Mouse (Mus musculus) liver, embryonic 15.5 days (tissue): ENCODE measurements around the gene Pcbd2. TPM values are rescaled to one million over a fixed set of nuclear protein-coding genes. Genes with fewer than 3 reads are reported as not detected.
A peak's percentile ranks its signal among the peaks of the same experiment; 100 is the strongest.

Source experiments
- ATAC-seq: fragments of 200-750 bp; cut with Nextera tagmentation; 2 replicates; pipeline ENCODE4 v1.8.0; 2017; ENCODE audit warnings: moderate number of reproducible peaks, mild to moderate bottlenecking, moderate library complexity; ENCODE audit not compliant: insufficient read depth
- H3K27ac ChIP-seq: fragments of 300-500 bp; sonication (generic); replicated peaks from 2 replicates; pipeline ENCODE4 v1.5.1; 2015; ENCODE audit warnings: mild to moderate bottlenecking, inconsistent platforms
- H3K27me3 ChIP-seq: fragments of 300-500 bp; sonication (generic); 2 replicates; pipeline ENCODE4 v1.6.1; 2015; ENCODE audit warnings: mild to moderate bottlenecking, inconsistent platforms
- H3K36me3 ChIP-seq: fragments of 300-500 bp; sonication (generic); replicated peaks from 2 replicates; pipeline ENCODE4 v1.6.1; 2015; ENCODE audit warnings: moderate library complexity, mild to moderate bottlenecking, inconsistent platforms
- H3K4me1 ChIP-seq: fragments of 300-500 bp; sonication (generic); replicated peaks from 2 replicates; pipeline ENCODE4 v1.6.1; 2015; ENCODE audit warnings: inconsistent platforms
- H3K4me2 ChIP-seq: fragments of 300-500 bp; sonication (generic); 2 replicates; pipeline ENCODE4 v1.6.1; 2015; ENCODE audit warnings: moderate library complexity, mild to moderate bottlenecking, inconsistent platforms
- H3K4me3 ChIP-seq: fragments of 300-500 bp; sonication (generic); replicated peaks from 2 replicates; pipeline ENCODE4 v1.5.1; 2015; ENCODE audit warnings: mild to moderate bottlenecking, inconsistent platforms
- H3K9ac ChIP-seq: fragments of 300-500 bp; sonication (generic); 2 replicates; pipeline ENCODE4 v1.6.1; 2015; ENCODE audit warnings: moderate library complexity, mild to moderate bottlenecking, inconsistent platforms
- H3K9me3 ChIP-seq: fragments of 300-500 bp; sonication (generic); replicated peaks from 2 replicates; pipeline ENCODE4 v1.6.1; 2016; ENCODE audit warnings: inconsistent platforms
- WGBS: fragments of 180-500 bp; shearing (Covaris S2); methylation state at CpG from one replicate; pipeline ENCODE4 v1.1.7; 2015; ENCODE audit warnings: mixed read lengths; ENCODE audit not compliant: insufficient replicate concordance; 5-methylcytosine and 5-hydroxymethylcytosine counted together
- polyA plus RNA-seq: library from polyadenylated mRNA; unstranded; fragments of >200 nt; fragmentation: Nextera tagmentation; extraction: Ambion mirVana; gene quantifications from 2 replicates; pipeline ENCODE4 v1.2.1, GENCODE M21; 2015

Pcbd2 gene
- polyA plus RNA-seq, 1 experiment from 2014 or later = 32.4 TPM

- Histone ChIP-seq H3K27me3 (no peaks in the 10 kb centered on the region), H3K4me1 (peaks cover 17% of the 10 kb centered on the region), H3K36me3 (peaks cover 2% of the 10 kb centered on the region; the same call in 1 of the 2 replicates), H3K4me2 (no peak overlapping the region), H3K9ac (no peak overlapping the region), H3K4me3 (no peak overlapping the region), H3K27ac (no peak overlapping the region), H3K9me3 (no peaks in the 10 kb centered on the region)
- ATAC-seq = no peak
- WGBS = 77% methylated on average over 3 of the region's 3 CpGs
These were observed 14.3 kb upstream of the Pcbd2 start for GRCm38 (mm10) chr13:55712846-55713245.

- H3K4me1 ChIP-seq = peaks cover 17% of the 10 kb centered on the region
- no peaks in the 10 kb centered on the region for H3K27me3 ChIP-seq
- H3K9me3 ChIP-seq = no peaks in the 10 kb centered on the region
- H3K36me3 ChIP-seq = peaks cover 8% of the 10 kb centered on the region
- peak; percentile 90 for ATAC-seq
- peak within 1 kb of the TSS; percentile 96 for H3K4me3 ChIP-seq
- peak within 1 kb of the TSS; percentile 93 for H3K4me2 ChIP-seq
- WGBS = under 1% methylated on average over 63 of the region's 63 CpGs
- H3K9ac ChIP-seq = peak within 1 kb of the TSS; percentile 94
- peak within 1 kb of the TSS; percentile 79 for H3K27ac ChIP-seq
These were observed 12.5 kb upstream of the Pcbd2 start, which contains the start of gene Txndc15 for GRCm38 (mm10) chr13:55714501-55715166. Txndc15 (plus strand) TSS chr13:55714650.

- no peaks in the 10 kb centered on the region for H3K9me3 ChIP-seq
- peak overlapping the region; percentile 93 for H3K4me2 ChIP-seq
- ATAC-seq = no peak
- no peaks in the 10 kb centered on the region for H3K27me3 ChIP-seq
- peak overlapping the region; percentile 96 for H3K4me3 ChIP-seq
- WGBS = 6% methylated on average over 5 of the region's 5 CpGs
- H3K27ac ChIP-seq = peak overlapping the region; percentile 79
- H3K9ac ChIP-seq = peak overlapping the region; percentile 94
- peaks cover 13% of the 10 kb centered on the region for H3K36me3 ChIP-seq
- H3K4me1 ChIP-seq = peaks cover 17% of the 10 kb centered on the region
These were observed 12.0 kb upstream of the Pcbd2 start for GRCm38 (mm10) chr13:55715167-55715512.

- Histone ChIP-seq H3K9ac (no peak overlapping the region), H3K27ac (no peak overlapping the region), H3K9me3 (no peaks in the 10 kb centered on the region), H3K27me3 (no peaks in the 10 kb centered on the region), H3K36me3 (peaks cover 17% of the 10 kb centered on the region), H3K4me3 (no peak overlapping the region), H3K4me1 (peaks cover 17% of the 10 kb centered on the region), H3K4me2 (peak overlapping the region; percentile 93; the same call in 1 of the 2 replicates)
- 83% methylated on average over 7 of the region's 7 CpGs for WGBS
- ATAC-seq = no peak
These were observed 11.2 kb upstream of the Pcbd2 start for GRCm38 (mm10) chr13:55715908-55716510.

- Histone ChIP-seq H3K9me3 (no peaks in the 10 kb centered on the region), H3K27me3 (no peaks in the 10 kb centered on the region), H3K27ac (no peak overlapping the region), H3K4me1 (0 out of 2 replicates have a peak, but pooled peaks cover 4% of the 10 kb centered on the region), H3K4me3 (no peak overlapping the region), H3K36me3 (peaks cover 21% of the 10 kb centered on the region), H3K4me2 (no peak overlapping the region), H3K9ac (no peak overlapping the region)
- ATAC-seq = no peak
- 75% methylated on average over 8 of the region's 8 CpGs for WGBS
These were observed 5.7 kb upstream of the Pcbd2 start for GRCm38 (mm10) chr13:55721516-55721915.

- Histone ChIP-seq H3K4me1 (0 out of 2 replicates have a peak, but pooled peaks cover 5% of the 10 kb centered on the region), H3K27me3 (no peaks in the 10 kb centered on the region), H3K9ac (no peak overlapping the region), H3K27ac (no peak overlapping the region), H3K4me2 (no peak overlapping the region), H3K9me3 (no peaks in the 10 kb centered on the region), H3K36me3 (peaks cover 21% of the 10 kb centered on the region), H3K4me3 (no peak overlapping the region)
- 83% methylated on average over 2 of the region's 2 CpGs for WGBS
- ATAC-seq = no peak
These were observed 5.2 kb upstream of the Pcbd2 start for GRCm38 (mm10) chr13:55721995-55722394.

GRCm38 (mm10) chr13:55726598-55727119, 509 bp upstream of the Pcbd2 start:
- Histone ChIP-seq H3K9me3 (no peaks in the 10 kb centered on the region), H3K27ac (peak overlapping the region; percentile 98), H3K4me1 (peaks cover 10% of the 10 kb centered on the region; the same call in 1 of the 2 replicates), H3K27me3 (no peaks in the 10 kb centered on the region), H3K9ac (peak overlapping the region; percentile 79), H3K4me2 (peak overlapping the region; percentile 96), H3K36me3 (0 out of 2 replicates have a peak, but pooled peaks cover 3% of the 10 kb centered on the region), H3K4me3 (peak overlapping the region; percentile 74)
- WGBS = 1% methylated on average over 4 of the region's 4 CpGs
- no peak for ATAC-seq

- peak overlapping the region; percentile 96 for H3K4me2 ChIP-seq
- ATAC-seq = peak; percentile 67
- peak overlapping the region; percentile 74 for H3K4me3 ChIP-seq
- 2% methylated on average over 19 of the region's 19 CpGs for WGBS
- H3K9me3 ChIP-seq = no peaks in the 10 kb centered on the region
- 0 out of 2 replicates have a peak, but pooled peaks cover 3% of the 10 kb centered on the region for H3K36me3 ChIP-seq
- H3K27me3 ChIP-seq = no peaks in the 10 kb centered on the region
- peaks cover 16% of the 10 kb centered on the region for H3K4me1 ChIP-seq
- H3K27ac ChIP-seq = peak overlapping the region; percentile 98
- H3K9ac ChIP-seq = peak overlapping the region; percentile 79
These were observed 671 bp downstream of the Pcbd2 start for GRCm38 (mm10) chr13:55727839-55728238.

- Histone ChIP-seq H3K27ac (no peak overlapping the region), H3K4me2 (no peak overlapping the region), H3K9me3 (no peaks in the 10 kb centered on the region), H3K36me3 (0 out of 2 replicates have a peak, but pooled peaks cover under 1% of the 10 kb centered on the region), H3K9ac (no peak overlapping the region), H3K4me1 (peaks cover 16% of the 10 kb centered on the region), H3K4me3 (no peak overlapping the region), H3K27me3 (no peaks in the 10 kb centered on the region)
- ATAC-seq = no peak
- 82% methylated on average over 7 of the region's 7 CpGs for WGBS
These were observed 3.5 kb downstream of the Pcbd2 start for GRCm38 (mm10) chr13:55730716-55731115.

- Histone ChIP-seq H3K36me3 (no peaks in the 10 kb centered on the region), H3K4me3 (no peak overlapping the region), H3K4me1 (peaks cover 11% of the 10 kb centered on the region), H3K27ac (no peak overlapping the region), H3K27me3 (no peaks in the 10 kb centered on the region), H3K9ac (no peak overlapping the region), H3K4me2 (no peak overlapping the region), H3K9me3 (no peaks in the 10 kb centered on the region)
- ATAC-seq = peak; percentile 17; the same call in 1 of the 2 replicates
- 47% methylated on average over 2 of the region's 2 CpGs for WGBS
These were observed 5.0 kb downstream of the Pcbd2 start for GRCm38 (mm10) chr13:55732121-55732520.
